Mouse (Mus musculus) liver, embryonic 12.5 days (tissue): Measurements from ENCODE around the gene Bhlha15. TPM values are rescaled to one million over a fixed set of nuclear protein-coding genes. Genes with fewer than 3 reads are reported as not detected.
A peak's percentile ranks its signal among the peaks of the same experiment; 100 is the strongest.

Experiments
- ATAC-seq: fragments of 200-750 bp; cut with Nextera tagmentation; 2 replicates; pipeline ENCODE4 v1.8.0; 2017; ENCODE audit warnings: moderate number of reproducible peaks, mild to moderate bottlenecking, moderate library complexity
- H3K27ac ChIP-seq: fragments of 300-500 bp; sonication (generic); 2 replicates; pipeline ENCODE4 v1.5.1; 2016; ENCODE audit warnings: mild to moderate bottlenecking
- H3K27me3 ChIP-seq: fragments of 300-500 bp; sonication (generic); replicated peaks from 2 replicates; pipeline ENCODE4 v1.6.1; 2016; ENCODE audit warnings: mild to moderate bottlenecking, moderate library complexity
- H3K36me3 ChIP-seq: fragments of 300-500 bp; sonication (generic); 2 replicates; pipeline ENCODE4 v1.6.1; 2016; ENCODE audit warnings: mild to moderate bottlenecking, moderate library complexity
- H3K4me1 ChIP-seq: fragments of 300-500 bp; sonication (generic); 2 replicates; pipeline ENCODE4 v1.6.1; 2016
- H3K4me2 ChIP-seq: fragments of 300-500 bp; sonication (generic); 2 replicates; pipeline ENCODE4 v1.6.1; 2016; ENCODE audit warnings: mild to moderate bottlenecking, moderate library complexity
- H3K4me3 ChIP-seq: fragments of 300-500 bp; sonication (generic); 2 replicates; pipeline ENCODE4 v1.5.1; 2016; ENCODE audit warnings: mild to moderate bottlenecking, moderate library complexity
- H3K9ac ChIP-seq: fragments of 300-500 bp; sonication (generic); 2 replicates; pipeline ENCODE4 v1.6.1; 2016; ENCODE audit warnings: mild to moderate bottlenecking, moderate library complexity
- H3K9me3 ChIP-seq: fragments of 300-500 bp; sonication (generic); replicated peaks from 2 replicates; pipeline ENCODE4 v1.6.1; 2016; ENCODE audit warnings: mild to moderate bottlenecking, moderate library complexity
- WGBS: fragments of 180-500 bp; shearing (Covaris S2); methylation state at CpG from one replicate; pipeline ENCODE4 v1.1.7; 2016; ENCODE audit not compliant: insufficient replicate concordance; 5-methylcytosine and 5-hydroxymethylcytosine counted together
- polyA plus RNA-seq: library from polyadenylated mRNA; unstranded; fragments of >200 nt; fragmentation: Nextera tagmentation; extraction: Ambion mirVana; gene quantifications from 2 replicates; pipeline ENCODE4 v1.2.1, GENCODE M21; 2016

Bhlha15 gene
- polyA plus RNA-seq, 1 experiment from 2014 or later, result 0.94 TPM

DNA sequence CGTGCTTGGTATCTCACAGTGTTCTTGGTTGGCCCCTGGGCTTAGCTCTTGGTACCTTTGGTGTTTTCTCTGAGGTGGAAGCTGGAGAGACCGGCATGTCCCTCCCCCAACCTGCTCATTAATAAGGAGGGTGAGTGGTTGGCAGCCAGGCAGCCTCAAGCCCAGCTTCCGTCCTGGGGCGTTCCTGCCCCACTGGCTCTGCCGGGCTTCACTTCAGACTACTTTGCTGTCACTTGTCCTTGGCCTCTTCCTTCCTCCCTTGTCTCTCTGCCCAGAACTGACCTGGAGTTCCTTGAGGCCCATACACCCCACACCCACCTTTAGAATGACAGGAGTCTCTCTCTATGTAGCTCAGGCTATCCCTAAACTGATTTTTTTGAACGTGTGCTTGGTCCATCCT lies 2.6 kb downstream of the Bhlha15 start:
- Histone ChIP-seq H3K4me1 (peaks cover 31% of the 10 kb centered on the region), H3K4me2 (no peak overlapping the region), H3K9me3 (no peaks in the 10 kb centered on the region), H3K27ac (no peak overlapping the region), H3K4me3 (no peak overlapping the region), H3K9ac (no peak overlapping the region), H3K27me3 (no peaks in the 10 kb centered on the region), H3K36me3 (0 out of 2 replicates have a peak, but pooled peaks cover 4% of the 10 kb centered on the region)
- no peak for ATAC-seq
- 50% methylated on average over 6 of the region's 6 CpGs for WGBS

- Histone ChIP-seq H3K27me3 (no peaks in the 10 kb centered on the region), H3K4me1 (peaks cover 27% of the 10 kb centered on the region), H3K36me3 (no peaks in the 10 kb centered on the region), H3K9ac (no peak overlapping the region), H3K4me2 (no peak overlapping the region), H3K4me3 (no peak overlapping the region), H3K27ac (no peak overlapping the region), H3K9me3 (no peaks in the 10 kb centered on the region)
- no peak for ATAC-seq
- WGBS, result 70% methylated on average over 7 of the region's 7 CpGs
These were observed 4.3 kb downstream of the Bhlha15 start for GRCm38 (mm10) chr5:144194416-144194815.

DNA sequence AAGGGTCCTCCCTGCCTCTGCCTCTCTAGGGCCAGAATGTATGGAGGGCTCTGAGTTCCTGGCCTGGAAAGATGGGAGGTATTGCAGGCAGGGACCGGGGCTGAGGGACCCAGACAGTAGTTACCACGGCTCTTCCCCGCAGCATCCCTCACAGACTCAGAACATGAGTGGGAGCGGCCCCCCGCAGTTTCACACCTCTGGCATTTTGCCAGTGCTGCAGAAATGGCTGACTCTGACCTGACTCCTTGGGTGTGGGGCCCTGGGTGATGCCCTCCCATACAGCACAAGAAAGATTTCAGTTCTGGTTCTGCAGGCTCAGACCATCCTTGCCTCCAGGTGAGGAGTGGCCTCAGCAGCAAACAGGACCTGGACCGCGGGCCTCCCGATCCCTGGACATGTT lies 5.5 kb downstream of the Bhlha15 start:
- Histone ChIP-seq H3K9me3 (no peaks in the 10 kb centered on the region), H3K4me1 (peaks cover 15% of the 10 kb centered on the region), H3K27me3 (no peaks in the 10 kb centered on the region), H3K4me3 (no peak overlapping the region), H3K4me2 (no peak overlapping the region), H3K36me3 (no peaks in the 10 kb centered on the region), H3K9ac (no peak overlapping the region), H3K27ac (no peak overlapping the region)
- WGBS, result 77% methylated on average over 8 of the region's 8 CpGs
- ATAC-seq, result no peak

DNA sequence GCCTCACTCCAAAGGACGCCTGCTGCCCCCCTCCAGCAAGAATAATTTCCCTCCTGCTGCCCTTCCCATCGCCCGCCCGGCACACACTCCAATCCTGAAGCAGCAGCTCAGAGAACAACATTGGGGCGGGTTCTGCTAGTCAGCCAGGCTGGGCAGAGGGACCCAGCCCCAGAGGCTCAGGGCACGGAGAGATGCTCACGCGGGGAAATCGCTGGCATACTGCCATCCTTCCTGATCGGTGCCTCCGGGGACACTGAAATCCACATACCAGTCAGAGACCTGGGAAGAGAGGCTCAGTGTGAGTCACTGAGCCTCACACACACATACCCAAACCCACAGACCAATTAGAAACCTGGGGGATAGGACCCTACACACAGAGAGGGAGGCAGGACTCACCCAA lies 10.5 kb downstream of the Bhlha15 start:
- no peaks in the 10 kb centered on the region for H3K27me3 ChIP-seq
- WGBS, result 88% methylated on average over 11 of the region's 11 CpGs
- no peak for ATAC-seq
- H3K4me3 ChIP-seq, result no peak overlapping the region
- H3K4me2 ChIP-seq, result no peak overlapping the region
- no peaks in the 10 kb centered on the region; the same call in 1 of the 2 replicates for H3K4me1 ChIP-seq
- peaks cover 25% of the 10 kb centered on the region for H3K36me3 ChIP-seq
- no peak overlapping the region for H3K27ac ChIP-seq
- no peak overlapping the region for H3K9ac ChIP-seq
- peaks cover 5% of the 10 kb centered on the region for H3K9me3 ChIP-seq

- Histone ChIP-seq H3K4me3 (no peak overlapping the region), H3K4me1 (no peaks in the 10 kb centered on the region; the same call in 1 of the 2 replicates), H3K27ac (no peak overlapping the region), H3K9me3 (peaks cover 5% of the 10 kb centered on the region), H3K4me2 (no peak overlapping the region), H3K36me3 (peaks cover 26% of the 10 kb centered on the region), H3K27me3 (no peaks in the 10 kb centered on the region), H3K9ac (no peak overlapping the region)
- 83% methylated on average over 6 of the region's 6 CpGs for WGBS
- ATAC-seq, result no peak
These were observed 12.3 kb downstream of the Bhlha15 start for GRCm38 (mm10) chr5:144202430-144202829.

GRCm38 (mm10) chr5:144203398-144203959 lies 13.4 kb downstream of the Bhlha15 start:
- no peaks in the 10 kb centered on the region; the same call in 1 of the 2 replicates for H3K4me1 ChIP-seq
- ATAC-seq, result no peak
- 83% methylated on average over 10 of the region's 10 CpGs for WGBS
- no peak overlapping the region for H3K27ac ChIP-seq
- H3K9ac ChIP-seq, result no peak overlapping the region
- no peak overlapping the region for H3K4me3 ChIP-seq
- H3K9me3 ChIP-seq, result peaks cover 5% of the 10 kb centered on the region
- H3K4me2 ChIP-seq, result no peak overlapping the region
- no peaks in the 10 kb centered on the region for H3K27me3 ChIP-seq
- peaks cover 31% of the 10 kb centered on the region for H3K36me3 ChIP-seq

DNA sequence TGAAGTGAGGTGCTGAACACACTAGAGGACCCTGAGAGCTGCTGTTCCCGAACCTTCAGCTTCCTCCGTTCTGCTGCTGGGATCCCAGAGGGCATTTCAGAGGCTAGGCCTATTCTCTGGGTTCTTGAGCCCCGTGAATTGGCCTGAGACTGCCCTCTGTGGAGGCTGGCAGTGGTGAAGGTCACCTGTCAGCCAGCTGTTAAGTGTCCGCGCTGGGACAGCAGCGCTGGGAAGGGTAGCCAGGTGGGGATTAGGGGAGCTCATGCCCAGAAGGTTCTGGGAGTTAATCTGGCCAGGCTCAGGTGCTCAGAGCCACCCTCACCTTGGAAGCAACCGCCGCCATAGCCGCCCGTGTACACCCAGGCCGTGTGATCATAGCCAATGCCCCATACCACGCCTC lies 14.2 kb downstream of the Bhlha15 start:
- H3K27ac ChIP-seq, result no peak overlapping the region
- H3K9ac ChIP-seq, result no peak overlapping the region
- no peak overlapping the region for H3K4me3 ChIP-seq
- H3K36me3 ChIP-seq, result peaks cover 32% of the 10 kb centered on the region
- 87% methylated on average over 12 of the region's 12 CpGs for WGBS
- no peak for ATAC-seq
- peaks cover 5% of the 10 kb centered on the region for H3K9me3 ChIP-seq
- no peak overlapping the region for H3K4me2 ChIP-seq
- H3K27me3 ChIP-seq, result no peaks in the 10 kb centered on the region
- no peaks in the 10 kb centered on the region; the same call in 1 of the 2 replicates for H3K4me1 ChIP-seq

DNA sequence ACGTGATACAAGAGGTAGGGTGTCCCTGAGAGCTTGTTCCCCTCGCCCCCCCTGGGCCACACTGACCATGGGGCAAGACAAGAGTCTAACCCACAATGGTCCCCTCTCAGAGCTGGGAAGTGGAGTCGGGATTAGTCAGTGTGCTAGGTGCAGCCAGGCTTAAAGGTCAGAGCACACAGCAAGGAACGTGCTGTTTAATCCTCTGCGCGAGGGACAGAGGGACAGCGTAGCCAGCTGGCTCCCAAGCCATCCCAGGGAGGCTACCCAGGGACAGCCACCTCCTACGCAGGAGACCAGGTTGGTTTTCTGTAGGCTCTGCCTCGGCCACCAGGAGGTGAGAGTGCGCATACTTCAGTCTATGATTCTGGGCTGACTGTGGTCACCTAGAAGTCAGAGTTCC lies 14.8 kb downstream of the Bhlha15 start:
- no peak overlapping the region for H3K4me3 ChIP-seq
- H3K27me3 ChIP-seq, result no peaks in the 10 kb centered on the region
- peaks cover 5% of the 10 kb centered on the region for H3K9me3 ChIP-seq
- 75% methylated on average over 10 of the region's 10 CpGs for WGBS
- H3K4me1 ChIP-seq, result no peaks in the 10 kb centered on the region
- H3K36me3 ChIP-seq, result peaks cover 36% of the 10 kb centered on the region
- no peak overlapping the region for H3K9ac ChIP-seq
- ATAC-seq, result no peak
- no peak overlapping the region for H3K4me2 ChIP-seq
- H3K27ac ChIP-seq, result no peak overlapping the region

GRCm38 (mm10) chr5:144206069-144206468 lies 16.0 kb downstream of the Bhlha15 start:
- Histone ChIP-seq H3K36me3 (peaks cover 45% of the 10 kb centered on the region), H3K9ac (no peak overlapping the region)

GRCm38 (mm10) chr5:144207478-144207877 lies 17.4 kb downstream of the Bhlha15 start:
- H3K4me2 ChIP-seq, result no peak overlapping the region
- H3K9me3 ChIP-seq, result peaks cover 1% of the 10 kb centered on the region
- H3K27ac ChIP-seq, result no peak overlapping the region
- no peaks in the 10 kb centered on the region for H3K4me1 ChIP-seq
- WGBS, result 45% methylated on average over 11 of the region's 11 CpGs
- H3K4me3 ChIP-seq, result no peak overlapping the region
- ATAC-seq, result no peak
- H3K9ac ChIP-seq, result no peak overlapping the region
- H3K27me3 ChIP-seq, result no peaks in the 10 kb centered on the region
- peaks cover 47% of the 10 kb centered on the region for H3K36me3 ChIP-seq

More at GRCm38 (mm10) chr5:144206069-144206468, 16.0 kb downstream of the Bhlha15 start:
- H3K4me3 ChIP-seq, result no peak overlapping the region
- no peaks in the 10 kb centered on the region for H3K27me3 ChIP-seq
- H3K27ac ChIP-seq, result no peak overlapping the region
- no peaks in the 10 kb centered on the region for H3K4me1 ChIP-seq
- 89% methylated on average over 15 of the region's 15 CpGs for WGBS
- no peak overlapping the region for H3K4me2 ChIP-seq
- H3K9me3 ChIP-seq, result peaks cover 5% of the 10 kb centered on the region
- ATAC-seq, result no peak

DNA sequence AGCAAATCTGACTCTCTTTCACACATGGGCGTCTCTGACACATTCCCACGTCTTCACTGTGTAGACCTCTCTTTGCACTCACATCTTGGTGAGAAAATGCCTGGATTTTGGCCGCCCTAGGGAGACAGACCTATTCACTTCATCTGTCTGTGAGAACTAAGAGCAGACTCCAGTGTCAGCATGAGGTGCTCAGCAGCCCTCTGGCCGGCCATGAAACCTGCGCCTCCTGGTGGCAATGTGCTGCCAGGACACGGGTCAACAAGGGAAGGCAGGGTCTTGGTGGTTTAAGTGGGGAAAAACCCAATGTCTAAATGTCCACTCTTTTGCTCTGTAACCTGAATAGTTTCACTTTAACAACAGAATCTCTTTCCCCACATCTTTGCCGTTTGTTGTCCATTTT lies 24.4 kb downstream of the Bhlha15 start:
- H3K27ac ChIP-seq, result no peak overlapping the region
- peaks cover 20% of the 10 kb centered on the region for H3K36me3 ChIP-seq
- H3K4me2 ChIP-seq, result no peak overlapping the region
- 27% methylated on average over 7 of the region's 7 CpGs for WGBS
- no peaks in the 10 kb centered on the region for H3K9me3 ChIP-seq
- no peak overlapping the region for H3K9ac ChIP-seq
- H3K4me3 ChIP-seq, result no peak overlapping the region
- ATAC-seq, result peak; percentile 33; the same call in 1 of the 2 replicates
- H3K4me1 ChIP-seq, result 0 out of 2 replicates have a peak, but pooled peaks cover 10% of the 10 kb centered on the region
- no peaks in the 10 kb centered on the region for H3K27me3 ChIP-seq

GRCm38 (mm10) chr5:144215992-144216391 lies 25.9 kb downstream of the Bhlha15 start:
- no peak for ATAC-seq
- H3K9ac ChIP-seq, result no peak overlapping the region
- 0 out of 2 replicates have a peak, but pooled peaks cover 13% of the 10 kb centered on the region for H3K4me1 ChIP-seq
- H3K9me3 ChIP-seq, result no peaks in the 10 kb centered on the region
- 0 out of 2 replicates have a peak, but pooled peaks cover 6% of the 10 kb centered on the region for H3K36me3 ChIP-seq
- no peaks in the 10 kb centered on the region for H3K27me3 ChIP-seq
- no peak overlapping the region for H3K4me2 ChIP-seq
- H3K4me3 ChIP-seq, result no peak overlapping the region
- H3K27ac ChIP-seq, result no peak overlapping the region
- WGBS, result 76% methylated on average over 2 of the region's 2 CpGs

DNA sequence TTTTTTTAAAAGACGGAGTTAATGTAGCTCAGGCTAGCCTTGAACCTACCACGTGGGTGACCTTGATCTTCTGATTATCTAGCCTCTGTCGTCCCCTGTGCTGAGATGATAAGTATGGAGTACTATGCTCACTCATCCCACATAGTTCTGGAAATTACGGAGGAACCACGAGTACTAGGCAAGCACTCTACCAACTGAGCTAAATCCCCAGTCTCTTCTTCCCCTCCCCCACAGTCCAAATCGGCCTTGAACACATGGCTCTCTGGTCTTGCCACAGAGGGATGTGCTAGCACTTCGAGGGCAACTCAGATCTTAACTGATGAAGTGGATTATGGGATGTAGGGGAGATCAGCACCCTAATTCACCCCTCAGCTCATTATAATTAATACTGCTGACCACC lies 28.0 kb downstream of the Bhlha15 start:
- no peaks in the 10 kb centered on the region for H3K9me3 ChIP-seq
- H3K36me3 ChIP-seq, result no peaks in the 10 kb centered on the region
- no peak overlapping the region for H3K27ac ChIP-seq
- no peak overlapping the region for H3K4me3 ChIP-seq
- H3K27me3 ChIP-seq, result no peaks in the 10 kb centered on the region
- ATAC-seq, result no peak
- WGBS, result 48% methylated on average over 7 of the region's 7 CpGs
- H3K4me1 ChIP-seq, result peaks cover 33% of the 10 kb centered on the region
- H3K9ac ChIP-seq, result no peak overlapping the region
- no peak overlapping the region for H3K4me2 ChIP-seq
